Mouse (Mus musculus): ENCODE data around the gene Cage1.

Cage1 gene

GRCm38 (mm10) chr13:38009721-38010408, 27.0 kb downstream of the Cage1 start:
- no peak for DNase-seq

- no peak for DNase-seq
Measured at GRCm38 (mm10) chr13:38007972-38008371, 28.9 kb downstream of the Cage1 start.

- no peak for DNase-seq
Measured at GRCm38 (mm10) chr13:38002461-38002860, 34.4 kb downstream of the Cage1 start.

- no peak for DNase-seq
Measured at GRCm38 (mm10) chr13:37999713-38000112, 37.2 kb downstream of the Cage1 start.

- no peak for DNase-seq
Measured at GRCm38 (mm10) chr13:37994405-37994749, 42.5 kb downstream of the Cage1 start.

- DNase-seq = peak; percentile 99
Measured at GRCm38 (mm10) chr13:37993704-37994404, 43.0 kb downstream of the Cage1 start, which contains the start of gene Ssr1. Gene Ssr1, minus strand, starts transcription at chr13:37994217.

GRCm38 (mm10) chr13:37993376-37993703, 43.5 kb downstream of the Cage1 start:
- DNase-seq = no peak

GRCm38 (mm10) chr13:37992638-37993371, 44.1 kb downstream of the Cage1 start:
- DNase-seq = no peak

- DNase-seq = no peak
Measured at GRCm38 (mm10) chr13:37989701-37990100, 47.2 kb downstream of the Cage1 start.

- DNase-seq = no peak
Measured at GRCm38 (mm10) chr13:37986166-37986565, 50.7 kb downstream of the Cage1 start.

- DNase-seq = no peak
Measured at GRCm38 (mm10) chr13:37981063-37981462, 55.8 kb downstream of the Cage1 start.

GRCm38 (mm10) chr13:37980346-37980745, 56.5 kb downstream of the Cage1 start:
- DNase-seq = no peak

- no peak for DNase-seq
Measured at GRCm38 (mm10) chr13:37979506-37979905, 57.4 kb downstream of the Cage1 start.

- DNase-seq = peak in 1 of 2 experiments; percentile 23
Measured at GRCm38 (mm10) chr13:37974731-37975130, 62.1 kb downstream of the Cage1 start.

GRCm38 (mm10) chr13:37974036-37974435, 62.8 kb downstream of the Cage1 start:
- DNase-seq = no peak

- DNase-seq = no peak
Measured at GRCm38 (mm10) chr13:37970887-37971530, 65.9 kb downstream of the Cage1 start.

GRCm38 (mm10) chr13:37969988-37970387, 66.9 kb downstream of the Cage1 start:
- no peak for DNase-seq

- DNase-seq = peak; percentile 94 to 95
Measured at GRCm38 (mm10) chr13:37969337-37969736, 67.5 kb downstream of the Cage1 start.

- DNase-seq = no peak
Measured at GRCm38 (mm10) chr13:37967565-37967964, 69.3 kb downstream of the Cage1 start.

GRCm38 (mm10) chr13:37967052-37967437, 69.8 kb downstream of the Cage1 start:
- no peak for DNase-seq

- no peak for DNase-seq
Measured at GRCm38 (mm10) chr13:37966256-37967051, 70.4 kb downstream of the Cage1 start.

- DNase-seq = no peak
Measured at GRCm38 (mm10) chr13:37965126-37965914, 71.5 kb downstream of the Cage1 start.

All from cerebellum, postnatal 10 days (tissue).